Mouse (Mus musculus): ENCODE data around the gene Taf3. TPM values are rescaled to one million over a fixed set of nuclear protein-coding genes. Genes with fewer than 3 reads are reported as not detected.

The Taf3 gene
- polyA plus RNA-seq, 1 experiment from 2014 or later = 13.6 TPM

- Histone ChIP-seq H3K9me3 (no peaks in the 10 kb centered on the region), H3K27me3 (ENCODE audit: insufficient read depth, poor library complexity, severe bottlenecking) (no peaks in the 10 kb centered on the region), H3K36me3 (0 out of 2 replicates have a peak, but pooled peaks cover 3% of the 10 kb centered on the region), H3K4me1 (replicated peaks) (peaks cover 5% of the 10 kb centered on the region; the same call in 1 of the 2 replicates), H3K4me3 (no peak overlapping the region), H3K27ac (no peak overlapping the region)
- WGBS = 82% methylated on average over 4 of the region's 4 CpGs
- no peak for DNase-seq (ENCODE audit: low spot score)
Observed at GRCm38 (mm10) chr2:9970178-9970577, 78.2 kb downstream of the Taf3 start.

GRCm38 (mm10) chr2:9969734-9970133 lies 78.7 kb downstream of the Taf3 start:
- DNase-seq (ENCODE audit: low spot score) = no peak
- H3K27ac ChIP-seq = no peak overlapping the region
- no peak overlapping the region for H3K4me3 ChIP-seq
- H3K27me3 ChIP-seq (ENCODE audit: insufficient read depth, poor library complexity, severe bottlenecking) = no peaks in the 10 kb centered on the region
- WGBS = 87% methylated on average over 5 of the region's 5 CpGs
- 0 out of 2 replicates have a peak, but pooled peaks cover 3% of the 10 kb centered on the region for H3K36me3 ChIP-seq
- peaks cover 5% of the 10 kb centered on the region; the same call in 1 of the 2 replicates for H3K4me1 ChIP-seq (replicated peaks)
- H3K9me3 ChIP-seq = no peaks in the 10 kb centered on the region

GRCm38 (mm10) chr2:9966634-9967033 lies 81.8 kb downstream of the Taf3 start:
- H3K4me1 ChIP-seq (replicated peaks) = peaks cover 15% of the 10 kb centered on the region; the same call in 1 of the 2 replicates
- no peak for DNase-seq (ENCODE audit: low spot score)
- no peak overlapping the region for H3K27ac ChIP-seq
- 0 out of 2 replicates have a peak, but pooled peaks cover 3% of the 10 kb centered on the region for H3K36me3 ChIP-seq
- H3K27me3 ChIP-seq (ENCODE audit: insufficient read depth, poor library complexity, severe bottlenecking) = no peaks in the 10 kb centered on the region
- H3K9me3 ChIP-seq = no peaks in the 10 kb centered on the region
- 76% methylated on average over 1 of the region's 1 CpGs for WGBS
- no peak overlapping the region for H3K4me3 ChIP-seq

GRCm38 (mm10) chr2:9965608-9966007 lies 82.8 kb downstream of the Taf3 start:
- Histone ChIP-seq H3K36me3 (0 out of 2 replicates have a peak, but pooled peaks cover 3% of the 10 kb centered on the region), H3K27ac (no peak overlapping the region), H3K4me1 (replicated peaks) (peaks cover 16% of the 10 kb centered on the region; the same call in 1 of the 2 replicates), H3K27me3 (ENCODE audit: insufficient read depth, poor library complexity, severe bottlenecking) (no peaks in the 10 kb centered on the region), H3K4me3 (no peak overlapping the region), H3K9me3 (no peaks in the 10 kb centered on the region)
- no peak for DNase-seq (ENCODE audit: low spot score)
- 95% methylated on average over 1 of the region's 1 CpGs for WGBS

- Histone ChIP-seq H3K27me3 (ENCODE audit: insufficient read depth, poor library complexity, severe bottlenecking) (no peaks in the 10 kb centered on the region), H3K36me3 (0 out of 2 replicates have a peak, but pooled peaks cover 3% of the 10 kb centered on the region), H3K9me3 (no peaks in the 10 kb centered on the region), H3K4me1 (replicated peaks) (peaks cover 20% of the 10 kb centered on the region; the same call in 1 of the 2 replicates), H3K27ac (no peak overlapping the region), H3K4me3 (no peak overlapping the region)
- DNase-seq (ENCODE audit: low spot score) = no peak
Observed at GRCm38 (mm10) chr2:9962871-9963270, 85.5 kb downstream of the Taf3 start.

- Histone ChIP-seq H3K4me3 (no peak overlapping the region), H3K36me3 (no peaks in the 10 kb centered on the region), H3K4me1 (replicated peaks) (peaks cover 29% of the 10 kb centered on the region; the same call in 1 of the 2 replicates), H3K27me3 (ENCODE audit: insufficient read depth, poor library complexity, severe bottlenecking) (no peaks in the 10 kb centered on the region), H3K9me3 (no peaks in the 10 kb centered on the region), H3K27ac (0 out of 2 replicates have a peak overlapping the region, but pooled peaks have one; percentile 29)
- DNase-seq (ENCODE audit: low spot score) = no peak
- WGBS = 61% methylated on average over 3 of the region's 3 CpGs
Observed at GRCm38 (mm10) chr2:9961708-9962107, 86.7 kb downstream of the Taf3 start.

- Histone ChIP-seq H3K27me3 (ENCODE audit: insufficient read depth, poor library complexity, severe bottlenecking) (no peaks in the 10 kb centered on the region), H3K27ac (no peak overlapping the region), H3K36me3 (no peaks in the 10 kb centered on the region; the same call in 1 of the 2 replicates), H3K9me3 (no peaks in the 10 kb centered on the region), H3K4me1 (replicated peaks) (peaks cover 36% of the 10 kb centered on the region), H3K4me3 (no peak overlapping the region)
- DNase-seq (ENCODE audit: low spot score) = no peak
- 89% methylated on average over 6 of the region's 6 CpGs for WGBS
Observed at GRCm38 (mm10) chr2:9958011-9958410, 90.4 kb downstream of the Taf3 start.

- WGBS = 75% methylated on average over 2 of the region's 2 CpGs
- 0 out of 2 replicates have a peak overlapping the region, but pooled peaks have one; percentile 2 for H3K27ac ChIP-seq
- DNase-seq (ENCODE audit: low spot score) = no peak
- peaks cover 14% of the 10 kb centered on the region for H3K36me3 ChIP-seq
- no peaks in the 10 kb centered on the region for H3K9me3 ChIP-seq
- H3K4me3 ChIP-seq = no peak overlapping the region
- H3K4me1 ChIP-seq (replicated peaks) = peaks cover 27% of the 10 kb centered on the region
- H3K27me3 ChIP-seq (ENCODE audit: insufficient read depth, poor library complexity, severe bottlenecking) = no peaks in the 10 kb centered on the region
Observed at GRCm38 (mm10) chr2:9956546-9956945, 91.8 kb downstream of the Taf3 start.

GRCm38 (mm10) chr2:9955576-9956535 lies 92.5 kb downstream of the Taf3 start:
- Histone ChIP-seq H3K27ac (peak overlapping the region; percentile 40; the same call in 1 of the 2 replicates), H3K4me1 (replicated peaks) (peaks cover 27% of the 10 kb centered on the region)

GRCm38 (mm10) chr2:9946739-9947138 lies 101.7 kb downstream of the Taf3 start:
- Histone ChIP-seq H3K9me3 (no peaks in the 10 kb centered on the region), H3K36me3 (peaks cover 16% of the 10 kb centered on the region; the same call in 1 of the 2 replicates), H3K27me3 (ENCODE audit: insufficient read depth, poor library complexity, severe bottlenecking) (no peaks in the 10 kb centered on the region), H3K4me3 (no peak overlapping the region), H3K27ac (no peak overlapping the region), H3K4me1 (replicated peaks) (no peaks in the 10 kb centered on the region)
- WGBS = 85% methylated on average over 3 of the region's 3 CpGs
- DNase-seq (ENCODE audit: low spot score) = no peak

More at GRCm38 (mm10) chr2:9955576-9956535, 92.5 kb downstream of the Taf3 start:
- 42% methylated on average over 9 of the region's 9 CpGs for WGBS
- Histone ChIP-seq H3K27me3 (ENCODE audit: insufficient read depth, poor library complexity, severe bottlenecking) (no peaks in the 10 kb centered on the region), H3K4me3 (no peak overlapping the region), H3K36me3 (peaks cover 20% of the 10 kb centered on the region), H3K9me3 (no peaks in the 10 kb centered on the region)
- DNase-seq (ENCODE audit: low spot score) = peak; percentile 39

GRCm38 (mm10) chr2:9945611-9946010 lies 102.8 kb downstream of the Taf3 start:
- Histone ChIP-seq H3K27ac (no peak overlapping the region), H3K27me3 (ENCODE audit: insufficient read depth, poor library complexity, severe bottlenecking) (no peaks in the 10 kb centered on the region), H3K36me3 (peaks cover 6% of the 10 kb centered on the region; the same call in 1 of the 2 replicates), H3K9me3 (no peaks in the 10 kb centered on the region), H3K4me3 (no peak overlapping the region), H3K4me1 (replicated peaks) (no peaks in the 10 kb centered on the region)
- no peak for DNase-seq (ENCODE audit: low spot score)
- 91% methylated on average over 4 of the region's 4 CpGs for WGBS

- Histone ChIP-seq H3K27ac (no peak overlapping the region), H3K36me3 (peaks cover 12% of the 10 kb centered on the region), H3K27me3 (ENCODE audit: insufficient read depth, poor library complexity, severe bottlenecking) (no peaks in the 10 kb centered on the region), H3K9me3 (no peaks in the 10 kb centered on the region), H3K4me3 (no peak overlapping the region), H3K4me1 (replicated peaks) (peaks cover 4% of the 10 kb centered on the region)
- no peak for DNase-seq (ENCODE audit: low spot score)
- 89% methylated on average over 1 of the region's 1 CpGs for WGBS
Observed at GRCm38 (mm10) chr2:9943011-9943410, 105.4 kb downstream of the Taf3 start.

- Histone ChIP-seq H3K4me3 (no peak overlapping the region), H3K36me3 (peaks cover 12% of the 10 kb centered on the region), H3K4me1 (replicated peaks) (peaks cover 10% of the 10 kb centered on the region), H3K9me3 (no peaks in the 10 kb centered on the region), H3K27me3 (ENCODE audit: insufficient read depth, poor library complexity, severe bottlenecking) (no peaks in the 10 kb centered on the region), H3K27ac (peak overlapping the region; percentile 67)
- 85% methylated on average over 4 of the region's 4 CpGs for WGBS
- DNase-seq (ENCODE audit: low spot score) = no peak
Observed at GRCm38 (mm10) chr2:9939250-9939649, 109.1 kb downstream of the Taf3 start.

All from hindbrain, embryonic 10.5 days (tissue).